Mouse (Mus musculus) CD4-positive helper T cell, adult 2 months (primary cell): ENCODE measurements around the gene Gm45213.

Source experiments
- DNase-seq: peaks from one replicate; pipeline ENCODE4 v3.0.0-alpha.2; 2012; ENCODE audit warnings: low read depth, missing footprints, low spot score

The Gm45213 gene

DNA sequence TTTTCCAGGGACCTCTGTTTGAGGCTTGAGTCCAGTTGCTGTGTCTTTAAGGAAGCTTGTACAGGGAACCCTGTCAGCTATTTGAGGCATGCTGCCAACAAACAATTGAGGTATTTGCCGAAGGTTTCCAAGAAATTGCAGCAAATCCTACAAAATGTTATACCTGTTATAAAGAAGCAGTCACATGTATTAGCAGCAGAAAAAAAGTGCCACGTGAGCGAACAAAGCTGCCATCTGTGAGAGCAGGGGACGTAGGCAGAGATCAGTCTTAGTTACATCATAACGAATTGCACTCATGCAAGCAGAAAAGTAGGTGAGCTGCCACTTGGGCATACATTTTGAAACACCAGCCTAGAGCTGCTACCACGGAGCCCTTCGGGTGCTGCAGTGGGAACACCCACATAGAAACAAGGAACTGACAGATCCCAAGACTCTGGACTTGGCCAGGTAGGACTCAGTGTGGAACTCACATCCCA lies 63.2 kb downstream of the Gm45213 start:
- DNase-seq: no peak

DNA sequence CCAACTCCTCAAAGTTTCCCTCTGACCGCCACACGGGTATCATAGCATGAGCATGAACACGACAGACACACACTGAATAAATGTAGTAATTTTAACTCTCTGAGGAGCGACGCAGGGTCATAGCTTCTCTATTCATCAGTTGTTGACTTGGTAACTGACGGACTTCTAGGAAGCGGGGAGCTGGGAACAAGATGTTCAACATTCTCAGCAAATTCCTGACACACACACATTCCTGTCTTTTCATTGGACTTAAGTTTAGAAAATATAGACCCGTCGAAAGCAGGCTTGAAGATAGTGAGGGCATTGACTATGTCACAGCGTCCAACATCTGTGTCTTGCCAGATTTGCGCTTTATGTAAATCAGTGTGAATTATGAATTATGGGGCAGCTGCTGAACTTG lies 63.8 kb downstream of the Gm45213 start:
- DNase-seq: no peak

GRCm38 (mm10) chr7:66107930-66108329 lies 64.5 kb downstream of the Gm45213 start:
- DNase-seq: peak; percentile 35

GRCm38 (mm10) chr7:66108961-66109854 lies 65.8 kb downstream of the Gm45213 start, which contains the start of gene Chsy1:
Gene Chsy1, plus strand, starts transcription at chr7:66109515.
- peak; percentile 85 for DNase-seq

DNA sequence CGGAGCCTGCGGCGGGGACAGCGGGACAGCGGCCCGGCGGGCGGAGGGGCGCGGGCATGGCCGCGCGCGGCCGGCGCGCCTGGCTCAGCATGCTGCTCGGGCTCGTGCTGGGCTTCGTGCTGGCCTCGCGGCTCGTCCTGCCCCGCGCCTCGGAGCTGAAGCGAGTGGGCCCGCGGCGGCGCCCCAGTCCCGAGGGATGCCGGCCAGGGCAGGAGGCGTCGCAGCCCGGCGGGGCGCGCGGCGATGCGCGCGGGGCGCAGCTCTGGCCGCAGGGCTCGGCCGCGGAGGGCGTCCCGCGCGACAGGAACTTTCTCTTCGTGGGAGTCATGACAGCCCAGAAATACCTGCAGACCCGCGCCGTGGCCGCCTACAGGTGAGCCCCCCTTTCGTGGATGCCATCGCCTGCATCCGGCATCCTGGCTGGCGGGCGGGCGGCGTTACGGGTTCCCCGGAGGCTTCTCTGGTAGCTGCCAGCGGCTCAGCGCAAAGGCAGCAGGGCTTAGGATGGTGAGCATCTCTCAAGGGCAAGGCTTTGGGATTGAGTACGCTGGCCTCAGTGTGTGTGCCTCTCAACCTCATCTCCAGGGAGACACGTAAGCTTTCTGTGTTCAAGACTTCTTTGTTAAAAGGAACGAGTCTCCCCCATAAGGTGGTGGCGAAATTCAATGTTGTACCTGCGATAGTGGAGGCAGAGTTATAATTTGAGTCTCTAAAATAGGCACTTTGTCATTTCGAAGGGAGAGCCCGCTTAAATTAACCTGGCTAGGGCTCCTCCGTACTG lies 66.6 kb downstream of the Gm45213 start:
- DNase-seq: peak; percentile 57

DNA sequence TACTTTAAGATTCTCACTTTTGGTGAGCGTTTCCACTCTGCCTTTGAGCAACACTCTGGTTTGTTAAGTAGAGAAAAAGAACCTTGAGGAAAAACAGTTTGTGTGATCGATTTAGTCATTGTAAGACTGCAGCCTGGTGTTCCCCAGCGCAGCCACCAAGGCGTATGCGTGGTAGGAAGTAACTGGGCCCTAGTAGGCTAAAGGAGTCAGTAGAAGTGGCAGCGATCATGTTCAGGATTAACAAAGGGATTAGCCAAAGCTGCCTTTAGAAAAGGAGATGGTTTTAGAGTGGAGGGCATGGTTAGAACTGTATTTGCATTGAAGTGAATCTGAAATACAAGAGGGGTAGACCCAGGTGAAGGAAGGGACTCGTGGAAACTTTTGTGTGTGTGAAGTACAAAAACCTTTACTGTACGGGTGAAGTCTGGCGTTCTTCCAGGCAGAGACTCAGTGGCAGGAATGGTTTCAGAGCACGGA lies 67.3 kb downstream of the Gm45213 start:
- peak; percentile 27 for DNase-seq

DNA sequence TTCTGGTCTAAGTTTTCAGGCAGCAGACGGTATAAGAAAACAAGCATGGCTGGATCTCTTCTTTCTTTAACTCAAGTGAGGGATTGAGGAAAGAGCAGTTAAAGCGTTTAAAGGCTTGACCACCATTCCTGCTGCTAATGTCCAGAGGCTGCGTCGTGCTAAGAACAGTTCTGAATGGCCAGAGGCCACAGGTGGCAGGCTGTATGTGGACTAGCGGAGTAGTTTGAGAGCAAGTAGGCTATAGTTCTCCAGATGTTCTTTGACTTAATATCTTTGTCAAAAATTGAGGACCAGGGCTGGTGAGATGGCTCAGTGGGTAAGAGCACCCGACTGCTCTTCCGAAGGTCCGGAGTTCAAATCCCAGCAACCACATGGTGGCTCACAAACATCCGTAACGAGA lies 67.8 kb downstream of the Gm45213 start:
- no peak for DNase-seq
